Comparison of ENCODE assay signal across 9 mouse cellular contexts in genomic region chr4:116134990-116135389, GRCm38 (mm10). TPM values are rescaled to one million over a fixed set of nuclear protein-coding genes. Genes with fewer than 3 reads are reported as not detected.
DNase-seq lines count a peak whose midpoint lies in the region; ATAC-seq and TF ChIP-seq lines count a peak whose summit lies in the region.
"Had no signal": no experiment of that assay in that cellular context is flagged by ENCODE, and none has a peak within 500 bp of the region (broad histone marks: within the 10 kb centered on the region; RNA-seq: fewer than 3 reads in every experiment).

No protein-coding gene starts in this region.

- DNase-seq in heart, adult 2 months: no peak
- DNase-seq in heart, postnatal 25 days (ENCODE audit: low spot score): no peak
- peak; percentile 66 for DNase-seq in A20 (ENCODE audit: low read depth, low spot score)
- DNase-seq in R1 (ENCODE audit: low read depth, low spot score): peak; percentile 57
- no peak for DNase-seq in left cerebral cortex, postnatal 10 days (ENCODE audit: extremely low spot score in 1 of 2, low spot score in 2 of 2)
- no peak for DNase-seq in spleen, adult 18-20 months
- no peak for DNase-seq in right cerebral cortex, postnatal 10 days (ENCODE audit: low spot score in 2 of 2)
- DNase-seq: adrenal gland, postnatal 10 days had no signal

- H3K9me3 ChIP-seq in lung, embryonic 16.5 days (ENCODE audit: control insufficient read depth, low read length): no peaks in the 10 kb centered on the region

- TF ChIP-seq CTCF in heart, adult 2 months (IDR thresholded peaks at IDR 0.05): peak; percentile 85

- peak; percentile 43; the same call in 1 of the 2 replicates for ATAC-seq in lung, embryonic 16.5 days (ENCODE audit: low read depth)

- no peak for TF ChIP-seq POLR2A in heart, adult 2 months (IDR thresholded peaks at IDR 0.05; ENCODE audit: insufficient read depth, low read depth, low read length)

- no peak for TF ChIP-seq EP300 in heart, adult 2 months (IDR thresholded peaks at IDR 0.05; ENCODE audit: insufficient read depth, low read depth, low read length)

- no peak overlapping the region for H3K27ac ChIP-seq in heart, adult 2 months
- H3K27ac ChIP-seq in lung, embryonic 16.5 days (ENCODE audit: low read length): no peak overlapping the region

- H3K4me2 ChIP-seq in lung, embryonic 16.5 days (ENCODE audit: low read depth, low read length): no peak overlapping the region

- no peak overlapping the region for H3K4me3 ChIP-seq in heart, adult 2 months
- no peak overlapping the region for H3K4me3 ChIP-seq in lung, embryonic 16.5 days (ENCODE audit: low read length)

- H3K27me3 ChIP-seq in heart, adult 2 months (ENCODE audit: control insufficient read depth, insufficient read depth, low read length): no peaks in the 10 kb centered on the region
- H3K27me3 ChIP-seq in lung, embryonic 16.5 days (ENCODE audit: control insufficient read depth, insufficient read depth, low read depth, low read length): no peaks in the 10 kb centered on the region

- no peak overlapping the region for H3K9ac ChIP-seq in heart, adult 2 months (ENCODE audit: low read depth, low read length)
- no peak overlapping the region for H3K9ac ChIP-seq in lung, embryonic 16.5 days (ENCODE audit: low read length)

- H3K79me2 ChIP-seq in heart, adult 2 months (replicated peaks; ENCODE audit: control insufficient read depth, insufficient read depth, low read length): no peaks in the 10 kb centered on the region

- WGBS in heart, adult 2 months: 28% methylated on average over 2 of the region's 2 CpGs
- WGBS in lung, embryonic 16.5 days: 19% methylated on average over 2 of the region's 2 CpGs

- H3K36me3 ChIP-seq in heart, adult 2 months (ENCODE audit: control insufficient read depth, insufficient read depth, low read length): no peaks in the 10 kb centered on the region
- H3K36me3 ChIP-seq in lung, embryonic 16.5 days (ENCODE audit: control insufficient read depth, insufficient read depth, low read length): no peaks in the 10 kb centered on the region

- no peaks in the 10 kb centered on the region for H3K4me1 ChIP-seq in heart, adult 2 months (ENCODE audit: control insufficient read depth, insufficient read depth, low read length)
- H3K4me1 ChIP-seq in lung, embryonic 16.5 days (replicated peaks; ENCODE audit: control insufficient read depth, insufficient read depth, low read length): no peaks in the 10 kb centered on the region

- intact Hi-C loops in heart, adult 2 months (cut with DNase I): no loop called here
- intact Hi-C loops in heart, postnatal 25 days (cut with DNase I): loop anchor here (1.0 kb wide), 1 partner anchor 33 kb away; no protein-coding TSS in a partner anchor
- intact Hi-C loops in left cerebral cortex, postnatal 10 days (cut with DNase I): no loop called here

RNA-seq across cellular contexts. Expression of gene Pomgnt1, which starts 11.3 kb away (rescaled TPM):
- total RNA-seq in heart, adult 2 months (2021): 10 to 100 TPM; 52.7 to 59.5 TPM
- 44.4 and 65.2 TPM in 2 replicates for polyA plus RNA-seq in heart, adult 2 months (2012; rRNA removed)
- total RNA-seq in heart, postnatal 25 days (2021): 10 to 100 TPM; 61.8 to 62.7 TPM
- polyA plus RNA-seq in lung, embryonic 16.5 days (2015; fragmentation: Nextera tagmentation; extraction: Ambion mirVana): 56.2 and 59.1 TPM in 2 replicates
- total RNA-seq in left cerebral cortex, postnatal 10 days (2021): 10 to 100 TPM; 79.3 to 82.9 TPM

RNA-seq across cellular contexts. Expression of gene Rad54l, which starts 11.5 kb away (rescaled TPM):
- under 1 TPM; 0.21 to 0.43 TPM for total RNA-seq in heart, adult 2 months (2021)
- 0.18 and 0.26 TPM in 2 replicates for polyA plus RNA-seq in heart, adult 2 months (2012; rRNA removed)
- under 1 TPM; 0.29 to 0.53 TPM for total RNA-seq in heart, postnatal 25 days (2021)
- 30.5 and 31.3 TPM in 2 replicates for polyA plus RNA-seq in lung, embryonic 16.5 days (2015; fragmentation: Nextera tagmentation; extraction: Ambion mirVana)
- total RNA-seq in left cerebral cortex, postnatal 10 days (2021): 1 to 10 TPM; 1.1 to 1.3 TPM

RNA-seq across cellular contexts. Expression of gene Lurap1, which starts 16.1 kb away (rescaled TPM):
- 1 to 10 TPM; 4.5 to 5.4 TPM for total RNA-seq in heart, adult 2 months (2021)
- polyA plus RNA-seq in heart, adult 2 months (2012; rRNA removed): 2.0 and 2.9 TPM in 2 replicates
- total RNA-seq in heart, postnatal 25 days (2021): 1 to 10 TPM; 3.3 to 3.9 TPM
- polyA plus RNA-seq in lung, embryonic 16.5 days (2015; fragmentation: Nextera tagmentation; extraction: Ambion mirVana): 3.6 and 3.7 TPM in 2 replicates
- total RNA-seq in left cerebral cortex, postnatal 10 days (2021): 10 to 100 TPM; 26.8 to 31.2 TPM

RNA-seq across cellular contexts. Expression of gene Tspan1, which starts 32.4 kb away (rescaled TPM):
- total RNA-seq in heart, adult 2 months (2021): not detected
- polyA plus RNA-seq in heart, adult 2 months (2012; rRNA removed): 4.9 TPM in 1 of 2 replicates, not detected in the other
- total RNA-seq in heart, postnatal 25 days (2021): not detected
- 22.6 and 25.9 TPM in 2 replicates for polyA plus RNA-seq in lung, embryonic 16.5 days (2015; fragmentation: Nextera tagmentation; extraction: Ambion mirVana)
- under 1 TPM; 0.60 to 0.73 TPM for total RNA-seq in left cerebral cortex, postnatal 10 days (2021)
- total RNA-seq: adrenal gland, postnatal 10 days had no signal

RNA-seq across cellular contexts. Expression of gene 1700042G07Rik, which starts 38.2 kb away (rescaled TPM):
- not detected for total RNA-seq in heart, adult 2 months (2021)
- polyA plus RNA-seq in heart, adult 2 months (2012; rRNA removed): 0.45 TPM in 1 of 2 replicates, not detected in the other
- total RNA-seq in heart, postnatal 25 days (2021): not detected
- not detected in 2 replicates for polyA plus RNA-seq in lung, embryonic 16.5 days (2015; fragmentation: Nextera tagmentation; extraction: Ambion mirVana)
- not detected for total RNA-seq in left cerebral cortex, postnatal 10 days (2021)
- total RNA-seq: adrenal gland, postnatal 10 days had no signal

Comparison
In these comparisons a context has a peak if more than half of its experiments do, and no peak if none do; other contexts are left out.
1. DNase-seq: peak in A20 (single experiment) and R1 (single experiment); none in heart, adult 2 months (0 of 2), heart, postnatal 25 days (single experiment), left cerebral cortex, postnatal 10 days (0 of 2), spleen, adult 18-20 months (0 of 2) and right cerebral cortex, postnatal 10 days (0 of 2).
2. RNA of gene Lurap1, which starts 16.1 kb away (total RNA-seq): 26.8 to 31.2 TPM in left cerebral cortex, postnatal 10 days; 4.5 to 5.4 TPM in heart, adult 2 months and 3.3 to 3.9 TPM in heart, postnatal 25 days; every median in the first group is over 4 times any median in the second.